Mouse (Mus musculus): ENCODE measurements around the gene Olfr427.

DNA sequence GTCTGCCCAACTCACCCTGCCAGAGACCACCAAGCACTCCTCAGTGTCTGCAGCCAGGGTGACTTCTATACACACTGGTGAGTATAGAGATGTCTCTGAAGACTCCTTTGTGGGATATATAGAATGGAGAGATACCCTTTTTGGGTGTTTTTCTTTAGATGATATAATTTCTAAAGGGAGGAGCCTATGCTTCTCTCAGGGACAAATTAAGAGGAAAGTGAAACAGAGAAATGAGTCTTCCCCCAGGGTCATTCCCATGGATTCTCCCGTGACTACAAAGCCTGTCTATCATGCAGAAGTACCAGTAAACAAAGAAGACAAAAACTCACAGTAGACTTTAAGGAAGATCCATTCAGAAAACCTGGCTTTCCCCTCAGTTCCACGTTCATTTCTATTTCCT, 24.4 kb downstream of the Olfr427 start, which contains the start of gene Olfr231:
- no peak for TF ChIP-seq CTCF (IDR thresholded peaks at IDR 0.05)
- TF ChIP-seq POLR2A (IDR thresholded peaks at IDR 0.05; ENCODE audit: insufficient read depth, low read depth, low read length) = no peak
- TF ChIP-seq EP300 (IDR thresholded peaks at IDR 0.05; ENCODE audit: insufficient read depth, low read depth, low read length) = no peak

All from heart, adult 2 months (tissue).